Mouse (Mus musculus) naive thymus-derived CD4-positive, alpha-beta T cell, adult 2 months (primary cell): ENCODE results near the gene Gm10188.

Experiments used
- DNase-seq: peaks from one replicate; pipeline ENCODE4 v3.0.0-alpha.2; 2011; ENCODE audit warnings: low read depth

Gm10188 gene

DNA sequence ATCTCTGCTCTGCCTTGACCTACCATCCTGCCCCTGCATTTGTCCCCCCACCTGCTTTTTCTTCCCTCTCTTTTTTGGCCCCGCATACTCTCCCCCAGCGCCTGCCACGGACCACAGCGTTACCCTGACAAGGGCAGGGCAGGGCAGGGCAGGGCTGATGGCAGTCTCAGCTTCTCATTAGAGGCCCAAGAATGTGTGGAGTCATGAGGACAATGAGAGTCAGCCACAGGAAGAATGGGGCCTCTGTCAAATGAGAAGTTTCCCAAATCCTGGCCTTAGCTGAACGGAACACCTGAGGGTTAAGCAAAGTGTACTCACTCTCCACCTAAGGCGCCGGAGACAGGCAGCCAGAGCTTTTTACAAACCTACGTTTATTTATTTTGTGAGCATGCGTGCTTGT, 34.5 kb downstream of the Gm10188 start:
- no peak for DNase-seq

DNA sequence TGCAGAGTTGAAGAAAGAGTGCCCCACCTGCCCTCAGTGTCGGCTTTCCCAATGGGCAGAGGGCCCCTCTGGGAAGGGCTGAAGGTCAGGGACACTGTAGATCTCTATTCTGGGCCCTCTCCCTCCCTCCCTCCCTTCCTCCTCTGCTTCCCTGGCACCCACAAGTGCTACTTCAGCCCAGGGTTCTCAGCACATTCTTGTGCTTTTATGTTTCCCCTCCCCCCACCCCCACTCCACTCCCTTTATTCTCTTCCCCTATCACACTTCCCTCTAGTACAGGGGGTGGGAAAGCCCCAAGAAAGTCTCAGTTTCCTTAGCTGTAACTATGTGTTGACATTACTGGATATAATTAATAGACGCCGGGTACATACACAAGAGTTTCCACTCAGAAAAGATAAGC, 34.9 kb downstream of the Gm10188 start:
- DNase-seq = no peak

DNA sequence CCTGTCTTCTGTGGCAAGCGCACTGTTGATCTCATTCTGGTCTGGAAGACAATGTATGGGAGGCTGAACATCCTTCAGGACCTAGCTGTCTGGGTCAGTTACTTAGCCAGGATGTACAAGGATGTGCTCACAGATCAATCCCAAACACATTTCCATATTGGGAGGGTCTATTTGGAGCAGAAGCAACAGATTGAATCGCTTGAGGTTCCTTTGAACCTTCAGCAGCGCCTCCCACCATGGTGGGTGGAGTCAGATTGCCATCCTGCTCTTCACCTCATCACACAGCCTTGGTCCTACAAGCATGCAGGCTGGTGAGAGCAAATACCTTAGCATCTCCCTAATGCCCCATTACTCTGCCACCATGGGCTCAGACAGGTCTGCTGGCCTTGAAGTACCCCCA, 35.8 kb downstream of the Gm10188 start:
- no peak for DNase-seq

DNA sequence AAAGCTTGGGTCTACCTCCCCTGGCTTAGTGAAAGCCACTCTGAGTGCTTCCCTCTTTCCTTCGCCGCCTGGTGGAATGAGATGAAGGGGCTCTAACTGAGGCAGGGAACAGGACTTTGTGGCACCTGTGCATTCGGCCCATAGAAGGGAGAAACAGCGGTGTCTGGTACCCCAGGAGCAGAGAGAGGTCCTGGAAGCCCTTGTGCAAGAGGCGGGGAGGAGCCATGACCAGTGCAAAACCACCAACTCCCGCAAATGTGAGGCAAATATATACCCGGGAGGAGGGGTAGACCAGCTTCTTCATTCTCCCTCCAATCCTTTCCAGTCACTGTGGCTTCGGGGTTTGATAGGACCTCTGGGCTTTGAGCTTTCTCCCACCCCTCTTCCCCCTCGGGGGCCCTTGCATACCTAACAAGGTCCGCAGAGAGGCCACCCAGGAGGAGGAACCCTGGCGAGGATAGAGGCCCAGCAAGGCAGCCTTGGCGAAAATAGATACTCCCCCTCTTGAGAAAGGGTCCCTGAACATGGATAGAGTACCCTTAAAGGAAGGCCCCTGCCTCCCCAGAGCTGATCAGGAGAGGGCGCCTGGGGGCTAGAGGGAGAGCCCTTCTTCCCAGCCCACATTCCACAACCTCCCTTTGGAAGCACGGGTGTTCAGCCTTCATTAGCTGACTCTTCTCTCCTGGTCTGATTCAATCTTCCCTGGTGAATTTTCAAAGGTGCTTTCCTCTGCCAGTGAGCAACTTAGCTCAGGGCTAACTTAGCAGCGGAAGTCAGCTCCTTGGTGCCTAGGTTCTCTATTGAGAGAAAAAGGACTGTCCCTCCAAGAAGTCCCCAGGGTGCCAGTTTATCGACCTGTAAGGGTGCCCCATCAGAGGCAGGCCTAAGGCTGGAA, 37.5 kb downstream of the Gm10188 start:
- no peak for DNase-seq

DNA sequence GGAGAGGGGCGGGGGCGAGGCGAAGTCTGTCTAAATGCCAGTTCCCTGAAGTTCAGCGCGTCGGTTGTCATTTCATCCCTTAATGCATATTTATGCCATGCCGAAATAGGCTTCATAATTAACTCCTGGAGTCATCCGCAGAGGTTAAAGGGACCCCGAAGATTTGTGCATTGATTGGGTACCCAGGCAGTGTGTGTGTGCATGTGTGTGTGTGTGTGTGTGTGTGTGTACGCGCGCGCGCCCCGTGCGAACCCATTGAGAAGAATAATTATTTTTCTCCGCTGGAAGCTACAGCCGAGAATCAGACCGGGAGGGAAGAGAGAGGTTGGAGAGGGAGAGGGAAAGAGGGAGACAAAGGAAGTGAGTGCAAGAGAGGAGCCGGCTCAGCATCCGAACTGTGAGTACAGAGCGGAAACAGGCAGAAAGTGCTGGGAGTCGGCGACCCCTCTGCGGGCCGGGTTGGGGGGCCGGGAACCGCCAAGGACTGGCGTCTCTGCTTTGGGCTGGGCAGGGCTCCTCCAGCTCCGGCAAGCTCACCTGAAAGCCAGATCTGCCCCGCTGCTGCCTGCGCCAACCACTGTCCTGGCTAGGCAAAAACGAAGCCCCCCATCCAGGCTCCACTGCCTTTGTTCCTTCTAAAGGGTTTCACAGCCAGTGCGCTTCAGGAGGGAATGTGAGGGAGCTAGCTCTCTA, 38.3 kb downstream of the Gm10188 start, which contains the start of the genes Lemd1 and AC124108.1:
Gene Lemd1, plus strand, starts transcription at position 339 of the 693 bp plus-strand sequence.
Gene AC124108.1, plus strand, starts transcription at position 365 of the 693 bp plus-strand sequence.
- no peak for DNase-seq

DNA sequence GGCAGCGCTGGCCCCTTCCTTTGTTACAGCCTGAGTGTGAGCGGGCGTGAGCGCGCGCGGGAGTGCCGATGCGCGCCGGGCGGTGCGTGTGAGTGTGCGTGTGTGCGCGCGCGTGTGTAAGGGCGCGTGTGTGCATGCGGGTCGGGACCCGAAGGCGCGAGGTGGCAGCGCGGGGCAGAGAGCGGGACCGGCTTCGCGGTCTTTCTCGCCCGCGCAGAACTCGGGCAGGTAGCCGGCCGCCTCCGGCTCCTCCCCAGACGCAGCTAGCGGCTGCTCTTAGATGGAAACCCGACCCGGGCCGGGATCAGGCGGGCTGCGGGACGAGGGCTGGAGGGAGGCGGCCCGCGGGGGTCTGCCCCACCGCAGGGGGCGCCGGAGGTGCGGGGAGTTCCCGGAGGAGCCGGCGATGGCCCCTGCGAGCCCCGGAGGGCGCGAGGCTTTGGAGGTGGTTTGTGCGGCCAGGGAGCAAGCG, 38.9 kb downstream of the Gm10188 start:
- DNase-seq = no peak

DNA sequence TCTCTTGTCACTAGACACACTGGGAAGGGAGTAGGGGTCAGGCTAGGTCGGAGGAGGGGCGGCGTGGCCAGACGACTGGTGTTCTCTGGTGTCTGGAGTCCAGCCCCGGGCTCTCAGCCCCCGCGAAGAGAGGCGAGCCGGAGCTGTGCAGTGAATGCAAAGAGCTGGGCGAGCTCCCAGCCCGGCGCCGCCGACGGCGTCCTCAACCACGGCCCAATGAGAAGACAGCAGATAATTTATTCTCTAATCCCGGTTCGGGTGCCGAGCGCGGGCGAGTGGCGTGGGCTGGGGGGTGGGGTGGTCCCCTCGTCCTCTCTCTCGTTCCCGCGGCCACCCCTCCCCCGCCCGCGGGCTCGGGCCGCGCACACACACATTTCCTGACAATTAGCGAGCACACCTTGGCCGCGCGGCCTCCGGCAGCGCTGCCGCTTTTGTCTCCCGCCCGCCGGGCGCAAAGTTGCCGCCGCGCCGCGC, 39.5 kb downstream of the Gm10188 start:
- DNase-seq = no peak

DNA sequence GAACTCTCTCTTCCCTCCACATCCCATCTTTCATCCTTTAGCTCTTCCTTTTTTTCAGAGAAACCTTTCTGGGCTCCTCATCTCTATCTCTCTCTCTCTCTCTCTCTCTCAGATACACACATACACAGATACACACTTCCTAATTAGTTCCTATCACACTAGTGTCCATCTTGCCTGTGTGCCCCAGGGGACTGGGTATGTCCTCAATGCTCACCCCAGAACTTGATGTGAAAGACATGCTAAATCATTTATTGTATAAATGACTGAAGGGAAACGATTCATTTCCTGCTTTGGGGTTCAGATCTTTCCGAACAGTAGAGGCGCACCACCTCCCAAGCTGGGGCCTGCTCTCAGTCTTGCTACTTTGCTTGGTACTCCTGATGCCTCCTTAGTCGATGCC, 40.3 kb downstream of the Gm10188 start:
- no peak for DNase-seq

DNA sequence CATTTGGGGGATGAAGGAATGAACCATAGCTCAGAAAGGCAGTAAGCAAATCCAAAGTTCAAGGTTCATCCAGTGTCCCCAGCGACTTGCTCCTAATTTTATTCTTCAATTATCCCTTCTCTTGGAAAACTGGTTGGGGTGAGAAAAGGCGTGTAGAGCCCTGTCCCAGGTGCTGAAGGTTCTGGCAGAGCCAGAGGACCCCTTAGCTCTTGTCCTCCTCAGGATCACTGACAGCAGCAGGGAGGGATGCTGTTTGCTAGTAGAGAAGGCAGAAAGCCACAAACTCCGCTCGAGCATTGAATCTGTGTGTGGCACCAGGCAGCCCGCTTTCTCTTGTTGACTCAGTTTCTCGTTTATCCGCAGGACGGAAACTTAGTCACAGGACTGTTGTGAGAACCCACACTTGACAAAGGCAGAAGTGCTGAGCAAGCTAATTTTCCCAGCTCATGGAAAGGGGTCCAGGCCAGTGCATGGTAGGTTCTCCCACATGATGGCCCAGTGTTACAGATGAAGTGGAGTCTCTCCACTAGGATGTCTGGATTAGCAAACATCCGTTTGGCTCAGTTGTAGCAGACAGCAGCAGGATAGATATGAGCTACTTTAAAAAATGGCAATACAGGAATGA, 41.0 kb downstream of the Gm10188 start:
- DNase-seq = no peak

DNA sequence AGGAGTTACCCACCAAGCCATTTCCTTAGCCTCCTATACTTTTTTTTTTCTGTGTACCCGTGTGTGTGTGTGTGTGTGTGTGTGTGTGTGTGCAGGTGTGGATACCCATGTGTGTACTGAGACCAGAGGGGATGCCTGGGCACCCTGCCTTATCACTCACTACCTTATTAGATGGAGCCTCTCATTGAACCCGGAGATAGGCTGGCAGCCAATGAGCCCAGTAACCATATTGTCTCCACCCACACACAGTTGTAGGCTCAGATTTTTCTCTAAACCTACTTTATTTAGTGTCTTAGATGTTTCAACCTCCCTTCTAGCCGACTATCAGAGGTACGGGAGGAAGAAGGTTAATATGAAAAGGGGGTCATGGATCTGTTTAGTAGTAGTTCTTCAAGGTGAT, 43.3 kb downstream of the Gm10188 start:
- DNase-seq = no peak
